Mouse (Mus musculus) bone marrow macrophage, adult 2 months (primary cell): ENCODE measurements around the gene Bpifa5.

Experiments
- CTCF ChIP-seq: IDR thresholded peaks from 2 replicates; pipeline ENCODE4 v1.5.1; 2012; ENCODE audit warnings: low read depth, mild to moderate bottlenecking, low read length, moderate library complexity
- POLR2A ChIP-seq: IDR thresholded peaks from 2 replicates; pipeline ENCODE4 v1.6.1; 2012; ENCODE audit warnings: mild to moderate bottlenecking, low read depth, low read length, borderline replicate concordance

DNA sequence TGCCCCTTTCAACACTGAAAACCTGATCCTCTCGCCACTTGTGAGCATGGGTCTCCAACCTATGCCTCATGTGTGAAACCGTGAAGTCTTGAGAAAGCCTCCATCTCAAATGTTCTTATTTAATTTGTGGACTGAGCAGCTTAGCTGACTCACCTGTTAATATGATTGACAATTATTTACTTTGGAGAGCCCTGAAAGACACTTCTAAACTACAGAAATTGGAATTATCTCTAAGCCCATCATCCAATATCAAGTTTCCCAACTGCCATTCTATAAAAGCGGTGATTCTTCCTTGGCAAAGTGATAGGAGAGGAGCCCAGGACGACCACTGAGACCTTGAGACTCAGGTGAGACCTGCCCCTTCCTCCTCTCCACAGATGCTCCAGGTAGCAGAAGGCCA is 19.8 kb upstream of the Bpifa5 start, which contains the start of gene Bpifa1:
- TF ChIP-seq POLR2A, result no peak
- no peak for TF ChIP-seq CTCF
